Mouse (Mus musculus) stomach, embryonic 14.5 days (tissue): ENCODE data around the gene Ch25h. TPM values are rescaled to one million over a fixed set of nuclear protein-coding genes. Genes with fewer than 3 reads are reported as not detected.

Experiments used
- ATAC-seq: fragments of 200-750 bp; cut with Nextera tagmentation; 2 replicates; pipeline ENCODE4 v1.8.0; 2017; ENCODE audit warnings: low read depth, moderate TSS enrichment; ENCODE audit not compliant: insufficient number of reproducible peaks, insufficient read depth, low FRiP score
- H3K27ac ChIP-seq: fragments of 300-500 bp; sonication (generic); 2 replicates; pipeline ENCODE4 v1.5.1; 2014; ENCODE audit warnings: mild to moderate bottlenecking, low read length, moderate library complexity, mixed read lengths
- H3K27me3 ChIP-seq: fragments of 300-500 bp; sonication (generic); 2 replicates; pipeline ENCODE4 v1.6.1; 2014; ENCODE audit warnings: low read length, control low read depth, mixed read lengths; ENCODE audit not compliant: control insufficient read depth, insufficient read depth
- H3K36me3 ChIP-seq: fragments of 300-500 bp; sonication (generic); 2 replicates; pipeline ENCODE4 v1.6.1; 2014; ENCODE audit warnings: mild to moderate bottlenecking, control low read depth, low read length, moderate library complexity, mixed read lengths; ENCODE audit not compliant: control insufficient read depth, insufficient read depth
- H3K4me1 ChIP-seq: fragments of 300-500 bp; sonication (generic); 2 replicates; pipeline ENCODE4 v1.6.1; 2014; ENCODE audit warnings: low read length, control low read depth, mixed read lengths; ENCODE audit not compliant: control insufficient read depth, insufficient read depth
- H3K4me2 ChIP-seq: fragments of 300-500 bp; sonication (generic); replicated peaks from 2 replicates; pipeline ENCODE4 v1.6.1; 2014; ENCODE audit warnings: low read depth, low read length, control low read depth
- H3K4me3 ChIP-seq: fragments of 300-500 bp; sonication (generic); 2 replicates; pipeline ENCODE4 v1.5.1; 2014; ENCODE audit warnings: low read depth, low read length, control low read depth
- H3K9ac ChIP-seq: fragments of 300-500 bp; sonication (generic); replicated peaks from 2 replicates; pipeline ENCODE4 v1.6.1; 2014; ENCODE audit warnings: low read depth, mild to moderate bottlenecking, control low read depth, low read length, moderate library complexity, mixed read lengths
- H3K9me3 ChIP-seq: fragments of 300-500 bp; sonication (generic); 2 replicates; pipeline ENCODE4 v1.6.1; 2016; ENCODE audit warnings: low read depth, low read length, control low read depth; ENCODE audit not compliant: control insufficient read depth
- WGBS: fragments of 180-500 bp; shearing (Covaris S2); extraction: QIAGEN DNeasy Blood & Tissue Kit; methylation state at CpG from one replicate; pipeline ENCODE4 v1.1.7; 2014; 5-methylcytosine and 5-hydroxymethylcytosine counted together
- polyA plus RNA-seq: library from polyadenylated mRNA; unstranded; fragments of >200 nt; fragmentation: Nextera tagmentation; extraction: Ambion mirVana; gene quantifications from 2 replicates; pipeline ENCODE4 v1.2.1, GENCODE M21; 2014

Gene Ch25h
- polyA plus RNA-seq, result 1.7 and 2.8 TPM in 2 replicates

DNA sequence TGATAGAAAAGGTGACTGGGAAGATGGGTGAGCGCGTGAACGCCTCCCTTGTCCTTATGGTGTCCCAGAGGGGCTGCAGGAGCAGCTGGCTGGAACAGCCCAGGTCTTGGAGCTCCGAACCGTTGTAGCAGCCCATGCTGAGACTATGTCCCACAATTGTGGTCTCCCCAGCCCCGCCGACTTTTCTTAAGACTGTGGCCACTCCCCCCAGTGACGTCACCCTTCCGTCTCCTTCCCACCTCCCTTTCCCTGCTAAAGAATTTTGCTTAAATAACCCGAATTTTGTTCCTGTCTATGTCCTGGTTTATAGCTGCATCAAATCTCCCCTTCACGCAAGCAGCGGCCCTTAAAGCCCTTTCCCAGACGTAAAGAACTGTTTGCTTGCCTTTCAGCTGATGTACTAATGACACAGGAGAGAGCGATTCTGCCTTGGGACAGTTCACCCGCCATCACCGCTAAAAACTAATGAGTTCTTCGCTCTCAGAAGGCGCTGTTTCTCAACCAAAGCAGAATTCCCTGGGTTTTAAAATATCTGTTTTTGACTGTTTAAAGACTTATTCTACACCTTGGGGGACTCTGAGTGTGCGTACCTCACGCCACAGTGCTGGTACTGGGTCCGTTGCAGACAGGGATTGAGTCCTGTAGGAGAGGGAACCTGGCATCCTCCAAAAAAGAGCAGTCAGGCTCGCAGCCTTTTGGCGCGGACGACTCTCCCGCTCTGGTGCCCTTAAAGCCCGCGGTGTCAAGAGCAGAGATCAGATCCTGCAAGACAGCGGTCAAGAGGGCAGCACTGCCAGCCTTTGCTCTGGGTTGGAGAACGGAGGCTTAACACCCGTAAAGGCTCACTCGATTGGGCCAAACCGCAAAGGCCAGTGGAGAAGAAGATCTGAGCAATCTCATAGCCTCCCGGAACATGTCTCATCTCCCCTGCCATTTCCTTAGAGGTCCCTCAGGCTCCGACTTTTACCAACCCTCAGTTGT, at the start of gene Ch25h:
Gene Ch25h (minus strand): TSS at position 174 of the 981 bp plus-strand sequence.
- H3K4me1 ChIP-seq, result peaks cover 6% of the 10 kb centered on the region; the same call in 1 of the 2 replicates
- peak; percentile 65; the same call in 1 of the 2 replicates for ATAC-seq
- H3K4me3 ChIP-seq, result peak within 1 kb of the TSS; percentile 50
- H3K9me3 ChIP-seq, result no peaks in the 10 kb centered on the region
- no peaks in the 10 kb centered on the region for H3K36me3 ChIP-seq
- H3K9ac ChIP-seq, result peak within 1 kb of the TSS; percentile 15; the same call in 1 of the 2 replicates
- peak within 1 kb of the TSS; percentile 98 for H3K4me2 ChIP-seq
- no peaks in the 10 kb centered on the region; the same call in 1 of the 2 replicates for H3K27me3 ChIP-seq
- no peak within 1 kb of the TSS for H3K27ac ChIP-seq
- WGBS, result under 1% methylated on average over 35 of the region's 35 CpGs

DNA sequence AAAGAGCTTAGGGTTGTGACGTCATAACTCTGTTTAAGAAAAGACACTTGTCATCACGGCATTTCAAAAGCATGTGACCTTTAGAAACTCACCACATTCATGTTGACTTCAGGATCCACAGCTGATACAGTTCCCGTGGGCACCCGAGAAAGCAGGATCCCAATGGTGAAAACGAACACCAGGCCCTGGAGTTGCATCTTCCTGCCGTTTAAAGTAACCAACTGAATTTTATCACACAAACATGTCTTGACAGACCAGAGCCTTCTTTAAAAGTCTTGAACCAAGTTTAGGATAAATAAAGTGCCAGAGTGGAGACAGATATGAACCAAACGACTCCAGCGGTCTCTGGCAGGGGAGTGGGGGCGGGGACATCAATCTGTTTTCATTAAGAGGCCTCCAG, 49.7 kb upstream of the Ch25h start:
- no peaks in the 10 kb centered on the region for H3K27me3 ChIP-seq
- H3K9ac ChIP-seq, result no peak overlapping the region
- H3K9me3 ChIP-seq, result no peaks in the 10 kb centered on the region
- no peak for ATAC-seq
- peaks cover 2% of the 10 kb centered on the region; the same call in 1 of the 2 replicates for H3K4me1 ChIP-seq
- no peak overlapping the region for H3K4me3 ChIP-seq
- H3K36me3 ChIP-seq, result no peaks in the 10 kb centered on the region
- no peak overlapping the region for H3K4me2 ChIP-seq
- H3K27ac ChIP-seq, result no peak overlapping the region
- WGBS, result 20% methylated on average over 9 of the region's 9 CpGs

GRCm38 (mm10) chr19:34523106-34523725, 48.3 kb upstream of the Ch25h start:
- 75% methylated on average over 12 of the region's 12 CpGs for WGBS

DNA sequence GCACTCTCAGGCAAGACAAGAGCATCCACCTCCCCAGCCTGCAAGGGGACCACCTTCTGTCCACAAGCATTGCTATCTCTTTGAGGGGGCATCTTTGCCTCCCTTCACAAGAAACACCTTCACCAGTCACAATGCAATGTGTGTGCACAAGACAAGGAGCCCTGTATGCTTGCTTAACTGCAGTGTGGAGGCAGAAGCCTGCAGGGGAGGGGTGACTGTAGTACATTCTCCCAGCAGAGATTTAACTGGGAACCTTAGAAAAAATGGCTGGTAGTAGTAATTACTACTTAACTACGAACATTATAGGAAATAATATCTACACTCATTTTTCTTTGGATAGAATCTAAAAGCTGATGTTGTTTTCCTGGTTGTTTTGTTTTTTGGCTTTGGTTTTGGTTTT, 47.0 kb upstream of the Ch25h start:
- H3K36me3 ChIP-seq, result no peaks in the 10 kb centered on the region; the same call in 1 of the 2 replicates
- H3K9me3 ChIP-seq, result no peaks in the 10 kb centered on the region
- WGBS, result 83% methylated on average over 1 of the region's 1 CpGs
- H3K27ac ChIP-seq, result no peak overlapping the region
- no peak overlapping the region for H3K9ac ChIP-seq
- H3K27me3 ChIP-seq, result no peaks in the 10 kb centered on the region
- no peak overlapping the region for H3K4me3 ChIP-seq
- no peak for ATAC-seq
- H3K4me2 ChIP-seq, result no peak overlapping the region
- H3K4me1 ChIP-seq, result peaks cover 2% of the 10 kb centered on the region; the same call in 1 of the 2 replicates

More at GRCm38 (mm10) chr19:34523106-34523725, 48.3 kb upstream of the Ch25h start:
- ATAC-seq, result no peak
- no peaks in the 10 kb centered on the region for H3K9me3 ChIP-seq
- no peak overlapping the region for H3K4me2 ChIP-seq
- no peak overlapping the region for H3K27ac ChIP-seq
- H3K4me1 ChIP-seq, result peaks cover 2% of the 10 kb centered on the region; the same call in 1 of the 2 replicates
- H3K4me3 ChIP-seq, result no peak overlapping the region
- H3K27me3 ChIP-seq, result no peaks in the 10 kb centered on the region
- H3K36me3 ChIP-seq, result no peaks in the 10 kb centered on the region; the same call in 1 of the 2 replicates
- no peak overlapping the region for H3K9ac ChIP-seq

DNA sequence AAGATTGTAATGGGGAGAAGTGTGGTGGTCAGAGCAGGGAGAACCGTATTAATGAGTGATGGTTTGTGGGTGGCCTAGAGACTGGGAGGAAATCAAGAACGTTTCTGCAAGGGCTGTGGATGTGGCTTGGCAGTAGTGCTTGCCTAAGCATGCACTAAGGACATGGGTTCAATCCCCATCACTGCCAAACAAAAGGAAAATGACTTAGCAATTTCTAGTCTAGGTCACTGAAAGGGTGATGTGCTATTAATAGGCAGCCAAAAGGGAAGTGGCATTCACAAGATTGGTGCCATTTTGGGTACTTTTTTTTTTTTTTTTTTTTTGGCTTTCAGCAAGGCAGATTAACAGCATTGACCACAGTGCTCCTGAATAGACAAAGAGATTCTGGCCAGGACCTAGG, 46.4 kb upstream of the Ch25h start:
- Histone ChIP-seq H3K27ac (no peak overlapping the region), H3K9me3 (no peaks in the 10 kb centered on the region), H3K9ac (no peak overlapping the region), H3K4me3 (no peak overlapping the region), H3K36me3 (no peaks in the 10 kb centered on the region; the same call in 1 of the 2 replicates), H3K27me3 (no peaks in the 10 kb centered on the region), H3K4me2 (no peak overlapping the region), H3K4me1 (peaks cover under 1% of the 10 kb centered on the region; the same call in 1 of the 2 replicates)
- ATAC-seq, result no peak
- WGBS, result 52% methylated on average over 2 of the region's 2 CpGs

DNA sequence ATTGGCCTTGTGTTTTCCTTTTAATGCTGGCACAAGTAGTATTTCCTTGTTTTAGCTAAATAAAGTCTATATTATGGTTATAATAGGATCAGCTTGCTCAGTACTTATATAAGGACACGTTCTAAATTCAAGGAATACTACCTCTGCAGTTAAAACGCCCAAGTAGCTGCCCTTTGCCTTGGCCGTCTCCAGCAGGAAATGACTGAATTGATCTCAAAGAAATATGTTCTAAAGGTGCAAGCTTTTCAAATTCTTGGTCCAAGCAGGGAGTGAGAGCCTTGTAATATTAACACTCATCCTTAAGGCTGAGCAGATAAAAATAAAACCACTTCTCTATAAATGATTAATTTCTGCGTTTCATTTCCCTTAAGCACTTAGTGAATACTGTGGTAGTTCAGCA, 45.1 kb upstream of the Ch25h start:
- Histone ChIP-seq H3K27ac (no peak overlapping the region), H3K9me3 (no peaks in the 10 kb centered on the region), H3K9ac (no peak overlapping the region), H3K4me3 (no peak overlapping the region), H3K36me3 (no peaks in the 10 kb centered on the region; the same call in 1 of the 2 replicates), H3K4me2 (no peak overlapping the region), H3K4me1 (no peaks in the 10 kb centered on the region; the same call in 1 of the 2 replicates), H3K27me3 (no peaks in the 10 kb centered on the region)
- WGBS, result 73% methylated on average over 4 of the region's 4 CpGs
- ATAC-seq, result no peak

DNA sequence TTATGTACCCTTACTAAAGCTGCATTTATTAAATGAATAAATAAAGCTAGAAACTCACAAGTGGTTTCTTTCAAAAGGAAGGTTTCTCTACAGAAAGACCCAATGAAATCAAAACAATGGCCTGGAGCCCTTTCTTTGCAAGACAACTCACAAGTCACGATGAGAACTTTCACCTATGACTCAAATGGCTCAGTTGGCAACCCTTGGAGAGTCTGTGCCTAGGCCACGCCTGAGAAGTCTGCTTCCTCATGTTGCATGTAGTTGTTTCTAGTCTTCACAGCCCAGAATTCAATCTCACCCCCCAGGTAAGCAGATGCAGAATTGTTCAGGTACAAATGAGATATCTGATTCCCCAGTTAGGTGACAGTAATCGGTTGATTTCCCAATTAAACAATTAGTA, 44.7 kb upstream of the Ch25h start:
- no peak for ATAC-seq
- Histone ChIP-seq H3K27me3 (no peaks in the 10 kb centered on the region), H3K4me3 (no peak overlapping the region), H3K9me3 (no peaks in the 10 kb centered on the region), H3K9ac (no peak overlapping the region), H3K36me3 (no peaks in the 10 kb centered on the region; the same call in 1 of the 2 replicates), H3K27ac (no peak overlapping the region), H3K4me2 (no peak overlapping the region), H3K4me1 (no peaks in the 10 kb centered on the region; the same call in 1 of the 2 replicates)
- 85% methylated on average over 3 of the region's 3 CpGs for WGBS

DNA sequence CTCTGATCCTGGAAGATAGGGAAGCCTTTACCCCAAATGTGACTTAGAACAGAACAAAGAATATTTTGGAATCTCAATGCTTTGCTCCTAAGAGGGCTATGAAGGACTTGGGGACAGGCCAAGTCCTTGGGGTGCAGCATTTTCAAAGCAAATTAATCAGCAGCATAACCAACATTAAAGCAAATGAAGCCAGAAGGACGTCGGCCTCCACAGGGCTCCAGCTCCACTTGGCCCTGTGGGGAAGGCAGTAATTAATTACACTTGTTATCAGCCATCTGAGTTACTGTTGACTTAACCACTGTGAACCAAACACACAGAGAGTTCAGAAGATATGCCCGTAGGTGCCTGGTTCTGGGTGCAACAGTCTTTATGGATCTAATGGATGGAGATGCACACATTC, 43.8 kb upstream of the Ch25h start:
- no peaks in the 10 kb centered on the region for H3K4me1 ChIP-seq
- 28% methylated on average over 3 of the region's 3 CpGs for WGBS
- no peak overlapping the region for H3K4me2 ChIP-seq
- no peaks in the 10 kb centered on the region; the same call in 1 of the 2 replicates for H3K36me3 ChIP-seq
- no peaks in the 10 kb centered on the region for H3K27me3 ChIP-seq
- H3K4me3 ChIP-seq, result no peak overlapping the region
- ATAC-seq, result no peak
- no peak overlapping the region for H3K9ac ChIP-seq
- no peak overlapping the region for H3K27ac ChIP-seq
- H3K9me3 ChIP-seq, result no peaks in the 10 kb centered on the region
